Mouse (Mus musculus) stomach, embryonic 14.5 days (tissue): ENCODE data around the gene Aspn. TPM values are rescaled to one million over a fixed set of nuclear protein-coding genes. Genes with fewer than 3 reads are reported as not detected.
A peak's percentile ranks its signal among the peaks of the same experiment; 100 is the strongest.

Experiments used
- ATAC-seq: fragments of 200-750 bp; cut with Nextera tagmentation; 2 replicates; pipeline ENCODE4 v1.8.0; 2017; ENCODE audit warnings: low read depth, moderate TSS enrichment; ENCODE audit not compliant: insufficient number of reproducible peaks, insufficient read depth, low FRiP score
- H3K27ac ChIP-seq: fragments of 300-500 bp; sonication (generic); 2 replicates; pipeline ENCODE4 v1.5.1; 2014; ENCODE audit warnings: mild to moderate bottlenecking, low read length, moderate library complexity, mixed read lengths
- H3K27me3 ChIP-seq: fragments of 300-500 bp; sonication (generic); 2 replicates; pipeline ENCODE4 v1.6.1; 2014; ENCODE audit warnings: low read length, control low read depth, mixed read lengths; ENCODE audit not compliant: control insufficient read depth, insufficient read depth
- H3K36me3 ChIP-seq: fragments of 300-500 bp; sonication (generic); 2 replicates; pipeline ENCODE4 v1.6.1; 2014; ENCODE audit warnings: mild to moderate bottlenecking, control low read depth, low read length, moderate library complexity, mixed read lengths; ENCODE audit not compliant: control insufficient read depth, insufficient read depth
- H3K4me1 ChIP-seq: fragments of 300-500 bp; sonication (generic); 2 replicates; pipeline ENCODE4 v1.6.1; 2014; ENCODE audit warnings: low read length, control low read depth, mixed read lengths; ENCODE audit not compliant: control insufficient read depth, insufficient read depth
- H3K4me2 ChIP-seq: fragments of 300-500 bp; sonication (generic); replicated peaks from 2 replicates; pipeline ENCODE4 v1.6.1; 2014; ENCODE audit warnings: low read depth, low read length, control low read depth
- H3K4me3 ChIP-seq: fragments of 300-500 bp; sonication (generic); 2 replicates; pipeline ENCODE4 v1.5.1; 2014; ENCODE audit warnings: low read depth, low read length, control low read depth
- H3K9ac ChIP-seq: fragments of 300-500 bp; sonication (generic); replicated peaks from 2 replicates; pipeline ENCODE4 v1.6.1; 2014; ENCODE audit warnings: low read depth, mild to moderate bottlenecking, control low read depth, low read length, moderate library complexity, mixed read lengths
- H3K9me3 ChIP-seq: fragments of 300-500 bp; sonication (generic); 2 replicates; pipeline ENCODE4 v1.6.1; 2016; ENCODE audit warnings: low read depth, low read length, control low read depth; ENCODE audit not compliant: control insufficient read depth
- WGBS: fragments of 180-500 bp; shearing (Covaris S2); extraction: QIAGEN DNeasy Blood & Tissue Kit; methylation state at CpG from one replicate; pipeline ENCODE4 v1.1.7; 2014; 5-methylcytosine and 5-hydroxymethylcytosine counted together
- polyA plus RNA-seq: library from polyadenylated mRNA; unstranded; fragments of >200 nt; fragmentation: Nextera tagmentation; extraction: Ambion mirVana; gene quantifications from 2 replicates; pipeline ENCODE4 v1.2.1, GENCODE M21; 2014

Aspn gene
- polyA plus RNA-seq, result 51.6 and 56.5 TPM in 2 replicates

GRCm38 (mm10) chr13:49544279-49544678 lies at the start of gene Aspn:
TSS of gene Aspn (plus strand) at chr13:49544443.
- no peak for ATAC-seq
- Histone ChIP-seq H3K9me3 (no peaks in the 10 kb centered on the region), H3K4me2 (0 out of 2 replicates have a peak within 1 kb of the TSS, but pooled peaks have one; percentile 1), H3K27ac (peak within 1 kb of the TSS; percentile 83), H3K4me1 (peaks cover 8% of the 10 kb centered on the region; the same call in 1 of the 2 replicates), H3K9ac (no peak within 1 kb of the TSS), H3K36me3 (no peaks in the 10 kb centered on the region), H3K4me3 (no peak within 1 kb of the TSS), H3K27me3 (no peaks in the 10 kb centered on the region)
- WGBS, result 44% methylated on average over 3 of the region's 3 CpGs

GRCm38 (mm10) chr13:49504510-49504909 lies 39.7 kb upstream of the Aspn start, which contains the start of gene Ecm2:
TSS of gene Ecm2 (plus strand) at chr13:49504810.
- no peak for ATAC-seq
- H3K9ac ChIP-seq, result no peak within 1 kb of the TSS
- no peaks in the 10 kb centered on the region for H3K27me3 ChIP-seq
- H3K4me3 ChIP-seq, result no peak within 1 kb of the TSS
- no peaks in the 10 kb centered on the region for H3K9me3 ChIP-seq
- 71% methylated on average over 4 of the region's 4 CpGs for WGBS
- no peaks in the 10 kb centered on the region for H3K36me3 ChIP-seq
- H3K4me1 ChIP-seq, result no peaks in the 10 kb centered on the region
- no peak within 1 kb of the TSS for H3K4me2 ChIP-seq
- no peak within 1 kb of the TSS for H3K27ac ChIP-seq

GRCm38 (mm10) chr13:49505776-49506175 lies 38.5 kb upstream of the Aspn start:
- no peaks in the 10 kb centered on the region for H3K4me1 ChIP-seq
- H3K4me3 ChIP-seq, result no peak overlapping the region
- no peak overlapping the region for H3K9ac ChIP-seq
- ATAC-seq, result no peak
- no peaks in the 10 kb centered on the region for H3K27me3 ChIP-seq
- WGBS, result 72% methylated on average over 4 of the region's 4 CpGs
- no peaks in the 10 kb centered on the region for H3K36me3 ChIP-seq
- H3K27ac ChIP-seq, result no peak overlapping the region
- no peaks in the 10 kb centered on the region for H3K9me3 ChIP-seq
- no peak overlapping the region for H3K4me2 ChIP-seq

- ATAC-seq, result no peak
- Histone ChIP-seq H3K36me3 (no peaks in the 10 kb centered on the region), H3K9ac (no peak overlapping the region), H3K4me2 (no peak overlapping the region), H3K4me1 (no peaks in the 10 kb centered on the region), H3K27me3 (no peaks in the 10 kb centered on the region), H3K27ac (no peak overlapping the region), H3K4me3 (no peak overlapping the region), H3K9me3 (no peaks in the 10 kb centered on the region)
- 51% methylated on average over 3 of the region's 3 CpGs for WGBS
Measured at GRCm38 (mm10) chr13:49507176-49507575, 37.1 kb upstream of the Aspn start.

- no peak overlapping the region for H3K9ac ChIP-seq
- no peak overlapping the region for H3K27ac ChIP-seq
- no peak overlapping the region for H3K4me3 ChIP-seq
- 16% methylated on average over 2 of the region's 2 CpGs for WGBS
- no peak overlapping the region for H3K4me2 ChIP-seq
- 0 out of 2 replicates have a peak, but pooled peaks cover 3% of the 10 kb centered on the region for H3K4me1 ChIP-seq
- H3K9me3 ChIP-seq, result no peaks in the 10 kb centered on the region
- H3K36me3 ChIP-seq, result no peaks in the 10 kb centered on the region
- H3K27me3 ChIP-seq, result no peaks in the 10 kb centered on the region
- no peak for ATAC-seq
Measured at GRCm38 (mm10) chr13:49518761-49519160, 25.5 kb upstream of the Aspn start.

GRCm38 (mm10) chr13:49526235-49526634 lies 18.0 kb upstream of the Aspn start:
- ATAC-seq, result no peak
- Histone ChIP-seq H3K27me3 (no peaks in the 10 kb centered on the region), H3K9me3 (no peaks in the 10 kb centered on the region), H3K4me3 (no peak overlapping the region), H3K36me3 (no peaks in the 10 kb centered on the region), H3K4me2 (no peak overlapping the region), H3K9ac (no peak overlapping the region), H3K4me1 (no peaks in the 10 kb centered on the region), H3K27ac (no peak overlapping the region)
- WGBS, result 78% methylated on average over 2 of the region's 2 CpGs

GRCm38 (mm10) chr13:49530636-49531035 lies 13.6 kb upstream of the Aspn start:
- Histone ChIP-seq H3K4me2 (no peak overlapping the region), H3K4me3 (no peak overlapping the region), H3K4me1 (0 out of 2 replicates have a peak, but pooled peaks cover 7% of the 10 kb centered on the region), H3K27me3 (no peaks in the 10 kb centered on the region), H3K36me3 (no peaks in the 10 kb centered on the region), H3K27ac (no peak overlapping the region), H3K9me3 (no peaks in the 10 kb centered on the region), H3K9ac (no peak overlapping the region)
- 89% methylated on average over 4 of the region's 4 CpGs for WGBS
- no peak for ATAC-seq

- WGBS, result 93% methylated on average over 1 of the region's 1 CpGs
- ATAC-seq, result no peak
- H3K9ac ChIP-seq, result no peak overlapping the region
- H3K36me3 ChIP-seq, result no peaks in the 10 kb centered on the region
- no peaks in the 10 kb centered on the region for H3K27me3 ChIP-seq
- H3K9me3 ChIP-seq, result no peaks in the 10 kb centered on the region
- 0 out of 2 replicates have a peak, but pooled peaks cover 7% of the 10 kb centered on the region for H3K4me1 ChIP-seq
- no peak overlapping the region for H3K4me3 ChIP-seq
- no peak overlapping the region for H3K27ac ChIP-seq
- no peak overlapping the region for H3K4me2 ChIP-seq
Measured at GRCm38 (mm10) chr13:49536946-49537345, 7.3 kb upstream of the Aspn start.

DNA sequence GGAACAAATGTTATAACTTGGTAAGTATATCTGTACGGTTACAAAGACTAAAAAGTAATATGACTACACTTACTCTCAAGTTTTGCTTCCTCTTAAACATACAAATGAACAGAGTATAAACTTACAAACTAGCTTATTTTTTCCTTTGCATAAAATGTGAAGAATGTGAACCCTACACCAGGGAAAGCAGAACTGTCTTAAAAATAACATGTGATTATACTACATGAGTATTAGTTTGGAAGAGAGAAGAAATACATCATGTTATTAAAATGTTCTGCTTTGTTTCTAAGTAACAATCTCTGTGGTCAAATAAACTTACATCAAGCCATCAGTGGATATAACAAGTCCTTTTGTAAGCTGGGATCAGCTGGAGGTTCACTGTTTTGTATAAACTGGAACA lies 5.5 kb upstream of the Aspn start:
- Histone ChIP-seq H3K9me3 (no peaks in the 10 kb centered on the region), H3K36me3 (no peaks in the 10 kb centered on the region), H3K4me2 (no peak overlapping the region), H3K4me1 (peaks cover 2% of the 10 kb centered on the region; the same call in 1 of the 2 replicates), H3K9ac (no peak overlapping the region), H3K4me3 (no peak overlapping the region), H3K27me3 (no peaks in the 10 kb centered on the region), H3K27ac (peak overlapping the region; percentile 1; the same call in 1 of the 2 replicates)
- 71% methylated on average over 1 of the region's 1 CpGs for WGBS
- ATAC-seq, result no peak
